Mouse (Mus musculus): ENCODE data around the gene Kcnd2. TPM values are rescaled to one million over a fixed set of nuclear protein-coding genes. Genes with fewer than 3 reads are reported as not detected.

The Kcnd2 gene
- polyA plus RNA-seq, 1 experiment from 2014 or later, result 0.68 TPM

DNA sequence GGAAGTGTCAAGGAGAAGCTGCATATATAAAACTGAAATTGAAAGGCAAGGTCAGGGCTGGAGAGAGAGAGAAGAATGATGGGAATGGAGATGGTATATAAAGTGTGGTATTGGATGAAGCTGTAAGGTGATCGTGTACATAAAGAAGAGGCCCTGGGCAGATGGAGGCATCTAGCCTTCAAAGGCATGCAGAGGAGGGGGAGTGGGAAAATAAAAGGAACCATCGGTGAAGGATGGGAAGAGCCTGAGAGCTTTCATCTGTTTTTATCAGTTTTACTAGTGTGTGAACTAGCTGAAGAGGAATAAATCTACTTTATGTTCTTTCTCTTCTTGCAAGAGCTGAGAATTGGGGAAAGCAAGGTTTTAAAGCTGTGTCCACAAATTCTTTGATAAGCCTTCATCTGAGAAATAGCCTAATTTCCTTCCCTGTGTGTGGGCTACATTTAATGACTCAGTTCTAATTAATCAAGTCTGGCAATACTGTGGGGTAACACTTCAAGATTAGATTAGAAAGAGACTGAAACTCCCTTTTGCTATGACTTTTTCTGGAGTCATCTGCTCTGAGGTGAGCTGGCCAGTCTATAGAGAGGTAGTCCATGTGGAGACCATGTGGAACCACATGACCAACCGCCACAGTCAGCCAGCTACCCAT, 529.4 kb downstream of the Kcnd2 start:
- 73% methylated on average over 3 of the region's 3 CpGs for WGBS
- Histone ChIP-seq H3K27me3 (replicated peaks; ENCODE audit: control insufficient read depth, insufficient read depth, low read length) (no peaks in the 10 kb centered on the region), H3K4me3 (ENCODE audit: low read depth, low read length) (no peak overlapping the region), H3K36me3 (ENCODE audit: control insufficient read depth, insufficient read depth) (no peaks in the 10 kb centered on the region), H3K4me2 (replicated peaks; ENCODE audit: low read depth) (no peak overlapping the region), H3K4me1 (replicated peaks; ENCODE audit: control insufficient read depth, insufficient read depth, low read length) (no peaks in the 10 kb centered on the region), H3K27ac (ENCODE audit: low read depth, low read length) (no peak overlapping the region), H3K9ac (ENCODE audit: low read depth, low read length) (no peak overlapping the region), H3K9me3 (ENCODE audit: control insufficient read depth) (no peaks in the 10 kb centered on the region)
- no peak for TF ChIP-seq CTCF (IDR thresholded peaks at IDR 0.05; ENCODE audit: low read depth)
- no peak for ATAC-seq

DNA sequence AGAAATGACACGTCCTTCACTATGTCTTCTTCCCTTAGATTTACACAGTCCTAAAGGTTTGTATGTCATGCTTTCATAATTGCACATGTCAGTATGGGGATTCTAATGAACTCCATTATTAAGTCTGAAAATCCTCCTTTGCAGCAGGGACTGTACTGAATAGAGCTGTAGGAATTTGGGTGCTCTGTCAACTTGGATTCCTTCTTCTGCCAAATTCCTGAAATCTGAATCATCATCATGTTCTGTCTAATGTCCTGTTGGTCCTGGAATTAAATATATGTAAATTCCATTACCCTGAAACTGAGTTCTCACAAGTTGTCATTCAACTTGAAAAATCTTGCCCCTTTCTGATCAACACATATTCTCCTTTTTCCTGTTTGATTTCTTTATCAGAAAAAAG, 532.2 kb downstream of the Kcnd2 start:
- 74% methylated on average over 1 of the region's 1 CpGs for WGBS
- no peak for TF ChIP-seq CTCF (IDR thresholded peaks at IDR 0.05; ENCODE audit: low read depth)
- ATAC-seq, result no peak
- Histone ChIP-seq H3K4me3 (ENCODE audit: low read depth, low read length) (no peak overlapping the region), H3K9ac (ENCODE audit: low read depth, low read length) (no peak overlapping the region), H3K9me3 (ENCODE audit: control insufficient read depth) (no peaks in the 10 kb centered on the region), H3K36me3 (ENCODE audit: control insufficient read depth, insufficient read depth) (no peaks in the 10 kb centered on the region), H3K4me1 (replicated peaks; ENCODE audit: control insufficient read depth, insufficient read depth, low read length) (no peaks in the 10 kb centered on the region), H3K4me2 (replicated peaks; ENCODE audit: low read depth) (no peak overlapping the region), H3K27ac (ENCODE audit: low read depth, low read length) (no peak overlapping the region), H3K27me3 (replicated peaks; ENCODE audit: control insufficient read depth, insufficient read depth, low read length) (no peaks in the 10 kb centered on the region)

DNA sequence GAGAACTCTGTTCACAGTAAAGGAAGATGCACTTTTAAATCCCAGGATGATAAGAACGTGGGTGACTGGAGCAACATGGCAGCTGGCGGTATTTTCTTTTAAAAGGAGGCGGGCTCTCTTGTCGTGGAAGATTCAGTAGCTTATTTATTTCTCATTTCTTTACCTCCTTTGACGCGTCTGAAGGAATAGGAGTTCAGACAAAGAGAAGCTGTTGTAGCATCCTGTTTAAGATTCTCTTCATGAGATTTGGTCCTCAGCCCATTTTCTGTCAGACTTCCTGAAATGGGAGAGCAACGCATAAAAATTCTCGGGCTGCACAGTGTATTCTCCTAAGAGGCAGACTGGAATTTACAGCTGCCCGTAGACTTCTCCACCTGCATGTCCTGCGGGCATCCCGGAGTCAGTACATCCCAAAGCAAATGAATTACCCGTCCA, 552.5 kb downstream of the Kcnd2 start:
- Histone ChIP-seq H3K27me3 (replicated peaks; ENCODE audit: control insufficient read depth, insufficient read depth, low read length) (no peaks in the 10 kb centered on the region), H3K27ac (ENCODE audit: low read depth, low read length) (no peak overlapping the region), H3K4me1 (replicated peaks; ENCODE audit: control insufficient read depth, insufficient read depth, low read length) (no peaks in the 10 kb centered on the region), H3K9ac (ENCODE audit: low read depth, low read length) (no peak overlapping the region), H3K36me3 (ENCODE audit: control insufficient read depth, insufficient read depth) (peaks cover 14% of the 10 kb centered on the region), H3K9me3 (ENCODE audit: control insufficient read depth) (no peaks in the 10 kb centered on the region), H3K4me2 (replicated peaks; ENCODE audit: low read depth) (no peak overlapping the region), H3K4me3 (ENCODE audit: low read depth, low read length) (no peak overlapping the region)
- no peak for TF ChIP-seq CTCF (IDR thresholded peaks at IDR 0.05; ENCODE audit: low read depth)
- no peak for ATAC-seq
- WGBS, result 70% methylated on average over 12 of the region's 12 CpGs

DNA sequence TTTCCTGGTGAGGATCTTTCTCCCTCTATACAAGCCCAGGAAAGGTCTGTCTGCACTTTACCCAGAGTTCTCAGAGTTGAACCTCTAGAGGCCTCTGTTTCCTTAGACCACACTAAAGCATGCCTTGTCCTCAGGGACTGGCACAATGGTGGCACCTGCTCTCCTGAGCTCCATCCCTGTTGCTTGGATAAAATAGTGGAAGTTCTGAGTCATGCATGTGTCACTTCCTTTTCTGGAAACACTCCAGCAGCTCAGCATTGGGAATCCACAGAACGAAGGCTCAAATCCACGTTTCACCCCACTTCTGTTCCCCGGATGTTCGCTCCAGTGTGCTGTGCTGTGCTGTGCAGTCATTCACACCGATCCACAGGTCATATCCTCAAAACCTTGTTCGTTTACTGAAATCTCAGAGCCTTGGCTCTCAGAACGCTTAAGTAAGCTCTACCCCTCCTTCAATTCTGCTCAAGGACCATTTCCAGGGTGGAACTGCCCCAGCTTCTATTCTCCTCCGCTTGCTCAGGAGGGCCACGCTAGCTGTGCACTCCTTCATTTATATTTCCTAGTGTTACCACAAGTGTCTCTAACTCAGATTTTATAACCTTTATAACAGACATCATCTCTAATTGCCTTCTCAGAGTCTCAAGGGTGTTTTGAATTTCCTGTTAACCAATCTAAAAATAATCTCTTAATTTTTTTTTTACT, 553.6 kb downstream of the Kcnd2 start:
- Histone ChIP-seq H3K4me2 (replicated peaks; ENCODE audit: low read depth) (no peak overlapping the region), H3K36me3 (ENCODE audit: control insufficient read depth, insufficient read depth) (peaks cover 14% of the 10 kb centered on the region), H3K4me1 (replicated peaks; ENCODE audit: control insufficient read depth, insufficient read depth, low read length) (no peaks in the 10 kb centered on the region), H3K4me3 (ENCODE audit: low read depth, low read length) (no peak overlapping the region), H3K9me3 (ENCODE audit: control insufficient read depth) (no peaks in the 10 kb centered on the region), H3K27me3 (replicated peaks; ENCODE audit: control insufficient read depth, insufficient read depth, low read length) (no peaks in the 10 kb centered on the region), H3K9ac (ENCODE audit: low read depth, low read length) (no peak overlapping the region), H3K27ac (ENCODE audit: low read depth, low read length) (no peak overlapping the region)
- no peak for TF ChIP-seq CTCF (IDR thresholded peaks at IDR 0.05; ENCODE audit: low read depth)
- peak; percentile 36; the same call in 1 of the 2 replicates for ATAC-seq
- WGBS, result 74% methylated on average over 9 of the region's 9 CpGs

DNA sequence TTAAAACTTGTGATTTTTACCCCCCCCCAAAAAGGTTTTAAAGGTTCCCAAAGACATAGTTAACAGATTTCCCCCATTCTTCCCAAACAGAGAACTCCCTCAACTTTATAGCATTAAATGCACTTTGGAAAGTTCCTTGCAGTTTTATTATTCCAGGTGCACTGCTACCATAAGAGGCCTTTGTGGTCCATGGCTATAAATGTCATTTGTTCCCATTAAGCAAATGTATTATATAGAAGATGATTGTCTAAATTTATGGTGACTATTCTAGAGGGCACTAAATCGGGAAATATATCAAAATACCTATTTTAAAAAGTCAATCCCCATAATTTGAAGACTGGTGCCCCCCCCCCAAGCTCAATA, 554.1 kb downstream of the Kcnd2 start:
- Histone ChIP-seq H3K27me3 (replicated peaks; ENCODE audit: control insufficient read depth, insufficient read depth, low read length) (no peaks in the 10 kb centered on the region), H3K4me1 (replicated peaks; ENCODE audit: control insufficient read depth, insufficient read depth, low read length) (no peaks in the 10 kb centered on the region), H3K36me3 (ENCODE audit: control insufficient read depth, insufficient read depth) (peaks cover 14% of the 10 kb centered on the region), H3K4me2 (replicated peaks; ENCODE audit: low read depth) (no peak overlapping the region), H3K9ac (ENCODE audit: low read depth, low read length) (no peak overlapping the region), H3K9me3 (ENCODE audit: control insufficient read depth) (no peaks in the 10 kb centered on the region), H3K4me3 (ENCODE audit: low read depth, low read length) (no peak overlapping the region), H3K27ac (ENCODE audit: low read depth, low read length) (no peak overlapping the region)
- 48% methylated on average over 1 of the region's 1 CpGs for WGBS
- TF ChIP-seq CTCF (IDR thresholded peaks at IDR 0.05; ENCODE audit: low read depth), result no peak
- 0 out of 2 replicates have a peak, but pooled peaks have one; percentile 28 for ATAC-seq

DNA sequence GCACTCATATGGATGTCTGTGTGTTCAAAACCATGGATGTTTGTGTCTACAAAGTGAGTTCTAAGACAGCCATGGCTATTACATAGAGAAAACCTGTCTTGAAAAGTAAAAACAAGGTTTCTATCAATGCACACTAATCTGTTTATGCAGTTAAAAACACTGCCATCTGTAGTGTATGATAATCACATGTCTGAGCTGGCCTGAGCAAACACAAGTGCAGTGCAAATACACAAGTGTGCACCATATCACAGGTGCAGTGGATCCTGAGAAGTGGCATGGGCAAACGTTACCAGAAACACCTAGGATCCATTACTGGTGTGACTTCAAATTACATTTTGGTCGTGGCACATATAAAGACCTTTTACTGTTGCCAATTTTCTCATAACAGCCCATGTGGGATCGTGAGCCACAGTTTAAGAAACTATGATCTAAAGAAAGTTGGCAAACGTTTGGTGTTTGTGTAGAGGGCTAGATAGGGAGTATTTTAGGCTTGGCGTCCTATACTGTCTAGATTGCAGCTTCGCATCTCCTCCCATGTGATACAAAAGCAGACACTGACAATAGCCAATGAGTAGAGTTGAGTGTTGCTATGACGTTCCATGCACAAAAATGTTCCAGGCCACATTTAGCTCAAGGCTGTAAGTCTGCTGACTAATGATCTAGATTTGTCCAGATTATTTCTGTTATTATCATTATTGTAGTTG, 559.1 kb downstream of the Kcnd2 start:
- no peak for ATAC-seq
- Histone ChIP-seq H3K36me3 (ENCODE audit: control insufficient read depth, insufficient read depth) (peaks cover 14% of the 10 kb centered on the region), H3K9me3 (ENCODE audit: control insufficient read depth) (no peaks in the 10 kb centered on the region), H3K9ac (ENCODE audit: low read depth, low read length) (no peak overlapping the region), H3K4me1 (replicated peaks; ENCODE audit: control insufficient read depth, insufficient read depth, low read length) (no peaks in the 10 kb centered on the region), H3K27me3 (replicated peaks; ENCODE audit: control insufficient read depth, insufficient read depth, low read length) (no peaks in the 10 kb centered on the region), H3K4me2 (replicated peaks; ENCODE audit: low read depth) (no peak overlapping the region), H3K4me3 (ENCODE audit: low read depth, low read length) (no peak overlapping the region), H3K27ac (ENCODE audit: low read depth, low read length) (no peak overlapping the region)
- WGBS, result 79% methylated on average over 7 of the region's 7 CpGs
- no peak for TF ChIP-seq CTCF (IDR thresholded peaks at IDR 0.05; ENCODE audit: low read depth)
